Mouse (Mus musculus) stomach, embryonic 15.5 days (tissue): ENCODE data around the gene Amh. TPM values are rescaled to one million over a fixed set of nuclear protein-coding genes. Genes with fewer than 3 reads are reported as not detected.
A peak's percentile ranks its signal among the peaks of the same experiment; 100 is the strongest.

ENCODE experiments used
- ATAC-seq: fragments of 200-750 bp; cut with Nextera tagmentation; 2 replicates; pipeline ENCODE4 v1.8.0; 2017; ENCODE audit warnings: low read depth, moderate number of reproducible peaks, moderate TSS enrichment; ENCODE audit not compliant: insufficient read depth, low FRiP score
- H3K27ac ChIP-seq: fragments of 300-500 bp; sonication (generic); 2 replicates; pipeline ENCODE4 v1.5.1; 2015; ENCODE audit warnings: mild to moderate bottlenecking, inconsistent platforms
- H3K27me3 ChIP-seq: fragments of 300-500 bp; sonication (generic); replicated peaks from 2 replicates; pipeline ENCODE4 v1.6.1; 2015; ENCODE audit warnings: inconsistent platforms
- H3K36me3 ChIP-seq: fragments of 300-500 bp; sonication (generic); 2 replicates; pipeline ENCODE4 v1.6.1; 2015; ENCODE audit warnings: inconsistent platforms
- H3K4me1 ChIP-seq: fragments of 300-500 bp; sonication (generic); 2 replicates; pipeline ENCODE4 v1.6.1; 2015; ENCODE audit warnings: inconsistent platforms
- H3K4me2 ChIP-seq: fragments of 300-500 bp; sonication (generic); 2 replicates; pipeline ENCODE4 v1.6.1; 2015; ENCODE audit warnings: mild to moderate bottlenecking, inconsistent platforms
- H3K4me3 ChIP-seq: fragments of 300-500 bp; sonication (generic); replicated peaks from 2 replicates; pipeline ENCODE4 v1.5.1; 2015; ENCODE audit warnings: inconsistent platforms
- H3K9ac ChIP-seq: fragments of 300-500 bp; sonication (generic); 2 replicates; pipeline ENCODE4 v1.6.1; 2015; ENCODE audit warnings: inconsistent platforms
- H3K9me3 ChIP-seq: fragments of 300-500 bp; sonication (generic); 2 replicates; pipeline ENCODE4 v1.6.1; 2016; ENCODE audit warnings: inconsistent platforms
- WGBS: fragments of 180-500 bp; shearing (Covaris S2); methylation state at CpG from one replicate; pipeline ENCODE4 v1.1.7; 2015; 5-methylcytosine and 5-hydroxymethylcytosine counted together
- microRNA counts: library from miRNA; unstranded; fragments of <30 nt; microRNA quantifications from one replicate; lab custom pipeline; 2016
- microRNA-seq: library from miRNA; unstranded; fragments of <30 nt; microRNA quantifications from one replicate; pipeline ENCODE4, GENCODE M21; 2016
- polyA plus RNA-seq: library from polyadenylated mRNA; unstranded; fragments of >200 nt; fragmentation: Nextera tagmentation; extraction: Ambion mirVana; gene quantifications from 2 replicates; pipeline ENCODE4 v1.2.1, GENCODE M21; 2015

Gene Amh
- polyA plus RNA-seq, 1 experiment from 2014 or later: not detected

DNA sequence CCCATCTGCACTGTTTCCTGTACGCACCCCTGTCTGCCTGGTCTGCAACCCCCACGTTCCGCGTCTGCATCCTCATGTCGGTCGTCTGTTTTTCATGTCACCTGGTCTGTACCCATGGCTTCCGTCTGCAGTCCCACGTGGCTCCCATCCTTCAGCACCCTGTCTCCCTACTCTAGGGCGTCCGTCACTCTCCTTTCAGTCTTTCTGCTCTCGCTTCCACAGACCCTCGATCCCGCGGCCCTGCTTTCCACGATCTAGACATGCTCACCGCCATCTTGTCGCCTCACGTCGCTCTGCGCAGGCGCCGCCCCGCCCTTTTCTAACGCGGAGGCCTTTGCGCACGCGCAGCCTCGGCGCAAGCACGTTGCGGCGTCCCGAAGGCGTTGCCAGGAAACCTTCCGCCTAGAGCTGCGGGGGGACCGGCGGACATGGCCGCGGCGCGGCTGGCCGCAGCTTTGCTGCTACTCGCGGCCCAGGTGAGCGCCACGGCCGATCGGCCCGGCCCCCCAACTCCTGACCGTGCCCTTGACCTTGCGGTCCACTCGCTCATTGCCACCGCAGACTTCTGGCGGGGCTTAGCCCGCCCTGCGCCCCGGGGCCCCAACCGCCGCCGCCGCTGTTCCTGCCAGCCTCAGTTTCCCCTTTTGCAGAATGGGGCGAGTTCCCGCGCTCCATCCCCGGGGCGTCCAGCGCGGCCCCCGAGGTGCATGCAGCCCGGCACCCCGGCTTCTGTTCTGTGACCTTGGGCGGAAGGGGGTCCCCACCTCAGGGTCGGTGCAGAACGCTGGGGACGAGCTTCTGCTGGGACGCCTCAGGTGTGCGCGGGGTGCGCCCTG, 50.1 kb downstream of the Amh start, which contains the start of the genes Lsm7 and Sppl2b:
TSS of gene Lsm7 (minus strand) at position 297 of the 836 bp plus-strand sequence.
TSS of gene Sppl2b (plus strand) at position 363 of the 836 bp plus-strand sequence.
- H3K9me3 ChIP-seq: no peaks in the 10 kb centered on the region
- H3K4me3 ChIP-seq: peak within 1 kb of the TSS; percentile 86
- 0 out of 2 replicates have a peak within 1 kb of the TSS, but pooled peaks have one; percentile 40 for H3K27ac ChIP-seq
- H3K27me3 ChIP-seq: no peaks in the 10 kb centered on the region
- H3K4me2 ChIP-seq: peak within 1 kb of the TSS; percentile 99
- peaks cover 15% of the 10 kb centered on the region for H3K36me3 ChIP-seq
- peak within 1 kb of the TSS; percentile 66 for H3K9ac ChIP-seq
- under 1% methylated on average over 81 of the region's 81 CpGs for WGBS
- ATAC-seq: peak; percentile 74
- peaks cover 38% of the 10 kb centered on the region for H3K4me1 ChIP-seq

DNA sequence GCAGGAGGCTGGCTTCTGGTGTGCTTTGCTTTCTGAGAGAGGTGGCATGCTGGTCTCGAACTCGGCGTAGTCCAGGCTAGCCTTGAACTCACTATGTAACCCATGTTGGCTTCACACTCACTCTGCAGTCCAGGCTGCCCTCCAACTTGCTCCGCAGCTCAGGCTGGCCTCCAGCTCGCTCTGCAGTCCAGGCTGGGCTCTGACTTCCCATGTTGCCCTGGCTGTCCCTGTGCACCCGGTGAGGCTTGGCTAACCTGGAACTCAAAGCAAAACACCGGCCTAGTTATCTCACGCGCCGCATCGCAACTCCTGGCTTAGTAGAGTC, 50.7 kb downstream of the Amh start:
- H3K9me3 ChIP-seq: no peaks in the 10 kb centered on the region
- H3K27ac ChIP-seq: no peak overlapping the region
- H3K27me3 ChIP-seq: no peaks in the 10 kb centered on the region
- peaks cover 38% of the 10 kb centered on the region for H3K4me1 ChIP-seq
- WGBS: 24% methylated on average over 11 of the region's 11 CpGs
- H3K4me2 ChIP-seq: peak overlapping the region; percentile 99
- H3K36me3 ChIP-seq: peaks cover 15% of the 10 kb centered on the region
- H3K9ac ChIP-seq: peak overlapping the region; percentile 66
- H3K4me3 ChIP-seq: peak overlapping the region; percentile 86
- no peak for ATAC-seq

GRCm38 (mm10) chr10:80856267-80856666, 51.2 kb downstream of the Amh start:
- Histone ChIP-seq H3K4me3 (peak overlapping the region; percentile 86), H3K9me3 (no peaks in the 10 kb centered on the region), H3K9ac (peak overlapping the region; percentile 66; the same call in 1 of the 2 replicates), H3K4me2 (peak overlapping the region; percentile 99), H3K4me1 (peaks cover 38% of the 10 kb centered on the region), H3K27me3 (no peaks in the 10 kb centered on the region), H3K27ac (no peak overlapping the region), H3K36me3 (peaks cover 14% of the 10 kb centered on the region)
- WGBS: 56% methylated on average over 3 of the region's 3 CpGs
- ATAC-seq: no peak

- Histone ChIP-seq H3K9me3 (no peaks in the 10 kb centered on the region), H3K27me3 (no peaks in the 10 kb centered on the region), H3K4me2 (peak overlapping the region; percentile 99), H3K36me3 (peaks cover 7% of the 10 kb centered on the region; the same call in 1 of the 2 replicates), H3K9ac (no peak overlapping the region), H3K4me1 (peaks cover 38% of the 10 kb centered on the region), H3K4me3 (no peak overlapping the region; the same call in 1 of the 2 replicates), H3K27ac (no peak overlapping the region; the same call in 1 of the 2 replicates)
- 72% methylated on average over 5 of the region's 5 CpGs for WGBS
- peak; percentile 24; the same call in 1 of the 2 replicates for ATAC-seq
Observed at GRCm38 (mm10) chr10:80856908-80857307, 51.9 kb downstream of the Amh start.

MicroRNA genes within 50 kb of the gene (microRNA counts, 519-probe panel; counts per million panel counts)
- not detected for microRNA mmu-miR-1982 (lab: Ali Mortazavi, UCI)

Small RNAs within 50 kb of the gene (microRNA-seq; reads per million reads assigned to microRNA genes)
- 3.3 reads per million, percentile 13 among the genes with 10 or more reads in this experiment for gene Mir1982

Other genes starting within 250 kb of the Amh start
- 23.2 and 23.3 TPM in 2 replicates for gene Rexo1, start 243.7 kb upstream of the Amh start, polyA plus RNA-seq
- 9.3 and 10.3 TPM in 2 replicates for gene Klf16, start 227.9 kb upstream of the Amh start, polyA plus RNA-seq
- 102 and 103 TPM in 2 replicates for gene Abhd17a, start 214.9 kb upstream of the Amh start, polyA plus RNA-seq
- 86.1 and 93.0 TPM in 2 replicates for gene Scamp4, start 202.4 kb upstream of the Amh start, polyA plus RNA-seq
- 6.1 and 6.4 TPM in 2 replicates for gene Adat3, start 202.4 kb upstream of the Amh start, polyA plus RNA-seq
- gene Gm49322, start 199.2 kb upstream of the Amh start, polyA plus RNA-seq: 3.9 TPM in 2 replicates
- gene Csnk1g2, start 182.4 kb upstream of the Amh start, polyA plus RNA-seq: 134 and 148 TPM in 2 replicates
- gene Btbd2, start 148.2 kb upstream of the Amh start, polyA plus RNA-seq: 70.1 and 72.2 TPM in 2 replicates
- 83.9 and 86.3 TPM in 2 replicates for gene Mknk2, start 127.1 kb upstream of the Amh start, polyA plus RNA-seq
- gene Mob3a, start 103.3 kb upstream of the Amh start, polyA plus RNA-seq: 46.2 and 47.5 TPM in 2 replicates
- 27.1 and 32.0 TPM in 2 replicates for gene Izumo4, start 103.1 kb upstream of the Amh start, polyA plus RNA-seq
- gene Ap3d1, start 63.0 kb upstream of the Amh start, polyA plus RNA-seq: 76.1 and 82.3 TPM in 2 replicates
- 17.3 and 17.4 TPM in 2 replicates for gene Dot1l, start 50.0 kb upstream of the Amh start, polyA plus RNA-seq
- gene Sf3a2, start 7.0 kb upstream of the Amh start, polyA plus RNA-seq: 52.6 and 62.0 TPM in 2 replicates
- gene Plekhj1, start 6.6 kb upstream of the Amh start, polyA plus RNA-seq: 117 and 118 TPM in 2 replicates
- gene Jsrp1, start 8.3 kb downstream of the Amh start, polyA plus RNA-seq: 1.0 and 1.4 TPM in 2 replicates
- gene Oaz1, start 21.4 kb downstream of the Amh start, polyA plus RNA-seq: 1,556 and 1,602 TPM in 2 replicates
- 0.24 TPM in 2 replicates for gene Lingo3, start 38.8 kb downstream of the Amh start, polyA plus RNA-seq
- 245 and 261 TPM in 2 replicates for gene Lsm7, start 50.0 kb downstream of the Amh start, polyA plus RNA-seq
- gene Sppl2b, start 50.0 kb downstream of the Amh start, polyA plus RNA-seq: 37.1 and 41.9 TPM in 2 replicates
- gene Tmprss9, start 66.6 kb downstream of the Amh start, polyA plus RNA-seq: 0.06 TPM in 1 of 2 replicates, not detected in the other
- 317 and 334 TPM in 2 replicates for gene Timm13, start 95.7 kb downstream of the Amh start, polyA plus RNA-seq
- 38.1 and 46.1 TPM in 2 replicates for gene Lmnb2, start 113.0 kb downstream of the Amh start, polyA plus RNA-seq
- 33.6 TPM in 2 replicates for gene Gadd45b, start 124.8 kb downstream of the Amh start, polyA plus RNA-seq
- gene Gng7, start 209.7 kb downstream of the Amh start, polyA plus RNA-seq: 4.8 and 4.9 TPM in 2 replicates
- gene Diras1, start 220.4 kb downstream of the Amh start, polyA plus RNA-seq: 0.73 and 1.1 TPM in 2 replicates
- 17.7 and 17.9 TPM in 2 replicates for gene Slc39a3, start 232.2 kb downstream of the Amh start, polyA plus RNA-seq